Mouse (Mus musculus) E14TG2a.4 (cell line): Measurements from ENCODE around the gene Coq5.

Source experiments
- CTCF ChIP-seq: conservative IDR thresholded peaks from 2 replicates; pipeline ENCODE4 v1.5.1; 2014; ENCODE audit warnings: low read length
- POU5F1 ChIP-seq: IDR thresholded peaks from 2 replicates; pipeline ENCODE4 v1.6.1; 2014; ENCODE audit warnings: low read length, borderline replicate concordance

DNA sequence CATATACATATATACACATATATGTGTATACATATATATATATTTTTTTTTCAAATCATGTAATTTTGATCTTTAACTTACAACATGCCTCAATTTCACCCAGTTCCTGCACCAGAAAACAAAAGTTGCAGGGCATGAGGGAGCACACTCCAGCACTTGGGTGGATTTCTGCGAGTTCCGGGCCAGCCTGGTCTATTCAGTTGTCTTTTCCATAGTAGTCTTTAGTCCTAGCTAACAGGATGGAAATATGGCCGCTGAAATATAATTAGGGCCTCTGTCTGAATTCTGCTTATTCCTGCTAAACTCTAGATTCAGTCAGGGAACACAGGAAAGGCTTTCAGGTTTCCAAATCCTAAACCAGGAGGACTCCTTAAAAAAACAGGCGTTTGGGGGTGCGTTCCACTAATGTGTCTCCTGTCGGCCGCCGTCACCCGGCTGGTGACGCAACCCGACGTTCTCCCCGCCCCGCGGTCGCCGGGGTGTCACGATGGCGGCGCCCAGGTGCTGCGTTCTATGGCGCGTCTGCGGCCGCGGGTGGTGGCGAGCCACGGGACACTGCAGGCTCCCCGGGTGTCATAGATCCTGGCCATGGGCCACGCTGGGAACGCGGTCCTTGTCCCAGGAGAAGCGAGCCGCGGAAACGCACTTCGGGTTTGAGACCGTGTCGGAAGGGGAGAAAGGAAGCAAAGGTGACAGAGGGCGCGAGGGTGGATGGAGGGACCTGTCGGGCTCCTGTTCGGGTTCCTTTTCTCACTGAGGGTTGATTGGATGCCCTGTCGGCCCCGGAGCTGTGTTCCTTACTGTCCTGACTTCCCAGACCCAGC is at the start of gene Coq5:
- no peak for TF ChIP-seq CTCF
- no peak for TF ChIP-seq POU5F1
